Mouse (Mus musculus) small intestine, adult 2 months (tissue): Measurements from ENCODE around the gene Olfr918. TPM values are rescaled to one million over a fixed set of nuclear protein-coding genes. Genes with fewer than 3 reads are reported as not detected.

Experiments
- H3K27ac ChIP-seq: fragments of 200-500 bp; 2 replicates; pipeline ENCODE4 v1.5.1; 2012; ENCODE audit warnings: low read depth, low read length, control low read depth, inconsistent platforms; ENCODE audit not compliant: insufficient read depth
- H3K27me3 ChIP-seq: fragments of 200-500 bp; 2 replicates; pipeline ENCODE4 v1.6.1; 2012; ENCODE audit warnings: mild to moderate bottlenecking, moderate library complexity, low read length, inconsistent platforms; ENCODE audit not compliant: control insufficient read depth, insufficient read depth
- H3K36me3 ChIP-seq: fragments of 200-500 bp; 2 replicates; pipeline ENCODE4 v1.6.1; 2012; ENCODE audit warnings: mild to moderate bottlenecking, low read length, control low read depth, inconsistent platforms; ENCODE audit not compliant: control insufficient read depth, insufficient read depth
- H3K4me1 ChIP-seq: fragments of 200-500 bp; 2 replicates; pipeline ENCODE4 v1.6.1; 2012; ENCODE audit warnings: low read length, inconsistent platforms, mixed read lengths; ENCODE audit not compliant: control insufficient read depth, insufficient read depth, insufficient read length
- H3K4me3 ChIP-seq: fragments of 200-500 bp; 2 replicates; pipeline ENCODE4 v1.5.1; 2012; ENCODE audit warnings: low read depth, mild to moderate bottlenecking, control low read depth, inconsistent platforms, low read length, moderate library complexity
- CTCF ChIP-seq: fragments of 200-500 bp; IDR thresholded peaks from 2 replicates; pipeline ENCODE4 v1.5.1; 2012; ENCODE audit warnings: low read depth, mild to moderate bottlenecking, control low read depth, inconsistent platforms, low read length, moderate library complexity, mixed read lengths; ENCODE audit not compliant: insufficient replicate concordance, insufficient read length; ENCODE audit errors: extremely low read depth
- POLR2A ChIP-seq: fragments of 200-500 bp; IDR thresholded peaks from 2 replicates; pipeline ENCODE4 v1.6.1; 2012; ENCODE audit warnings: low read depth, mild to moderate bottlenecking, control low read depth, inconsistent platforms, low read length, moderate library complexity
- WGBS: fragments of 180-500 bp; shearing (Covaris S2); methylation state at CpG from one replicate; pipeline ENCODE4 v1.1.7; 2018; 5-methylcytosine and 5-hydroxymethylcytosine counted together
- polyA plus RNA-seq: library from polyadenylated mRNA; depleted of rRNA; stranded (reverse); fragments of >200 nt; gene quantifications from 2 replicates; pipeline ENCODE4 v1.2.3, GENCODE M21; 2012; rRNA removed

Gene Olfr918
- polyA plus RNA-seq, 1 experiment, result not detected

DNA sequence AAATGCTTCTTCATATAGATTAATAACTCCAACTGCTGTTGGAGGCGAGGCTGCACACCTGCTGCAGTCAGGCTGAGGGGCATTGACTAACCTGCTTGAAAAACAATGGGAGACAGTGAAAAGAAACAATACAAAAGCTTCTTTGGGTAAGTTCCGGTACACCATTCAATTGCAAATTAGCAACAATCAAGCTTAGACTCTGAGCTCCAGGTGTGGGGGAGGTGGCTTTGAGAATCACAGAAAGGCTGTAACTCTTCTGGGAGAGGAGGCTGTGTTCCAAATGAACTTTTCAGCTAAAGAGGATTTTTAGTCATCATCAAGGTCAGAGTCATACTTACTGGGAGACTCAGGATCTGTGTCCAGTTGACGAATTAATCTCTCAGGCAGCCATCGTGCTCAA is 42.0 kb downstream of the Olfr918 start:
- Histone ChIP-seq H3K36me3 (no peaks in the 10 kb centered on the region), H3K4me3 (no peak overlapping the region), H3K27ac (no peak overlapping the region), H3K4me1 (no peaks in the 10 kb centered on the region), H3K27me3 (no peaks in the 10 kb centered on the region)
- no peak for TF ChIP-seq POLR2A
- TF ChIP-seq CTCF, result no peak
- 76% methylated on average over 4 of the region's 4 CpGs for WGBS

Other genes starting within 250 kb of the Olfr918 start
- gene Olfr901, start 245.1 kb downstream of the Olfr918 start, polyA plus RNA-seq, result not detected in 2 replicates
- gene Olfr902, start 226.9 kb downstream of the Olfr918 start, polyA plus RNA-seq, result not detected in 2 replicates
- not detected in 2 replicates for gene Olfr904, start 211.5 kb downstream of the Olfr918 start, polyA plus RNA-seq
- not detected in 2 replicates for gene Olfr905, start 203.5 kb downstream of the Olfr918 start, polyA plus RNA-seq
- gene Olfr906, start 187.5 kb downstream of the Olfr918 start, polyA plus RNA-seq, result not detected in 2 replicates
- not detected in 2 replicates for gene Olfr907, start 178.8 kb downstream of the Olfr918 start, polyA plus RNA-seq
- gene Olfr911-ps1, start 153.0 kb downstream of the Olfr918 start, polyA plus RNA-seq, result not detected in 2 replicates
- not detected in 2 replicates for gene Olfr910, start 136.8 kb downstream of the Olfr918 start, polyA plus RNA-seq
- not detected in 2 replicates for gene Olfr912, start 94.4 kb downstream of the Olfr918 start, polyA plus RNA-seq
- gene Olfr913, start 81.8 kb downstream of the Olfr918 start, polyA plus RNA-seq, result not detected in 2 replicates
- gene Olfr914, start 69.5 kb downstream of the Olfr918 start, polyA plus RNA-seq, result not detected in 2 replicates
- not detected in 2 replicates for gene Olfr916, start 14.7 kb downstream of the Olfr918 start, polyA plus RNA-seq
- gene Olfr917, start 8.8 kb downstream of the Olfr918 start, polyA plus RNA-seq, result not detected in 2 replicates
- not detected in 2 replicates for gene Olfr919, start 29.1 kb upstream of the Olfr918 start, polyA plus RNA-seq
- 2.9 and 6.3 TPM in 2 replicates for gene Vwa5a, start 43.7 kb upstream of the Olfr918 start, polyA plus RNA-seq
- gene Olfr920, start 77.7 kb upstream of the Olfr918 start, polyA plus RNA-seq, result 0.04 TPM in 1 of 2 replicates, not detected in the other
- not detected in 2 replicates for gene Olfr921, start 98.5 kb upstream of the Olfr918 start, polyA plus RNA-seq
- gene Olfr922, start 140.0 kb upstream of the Olfr918 start, polyA plus RNA-seq, result not detected in 2 replicates
- gene Olfr923, start 151.9 kb upstream of the Olfr918 start, polyA plus RNA-seq, result not detected in 2 replicates
- gene Olfr924, start 169.8 kb upstream of the Olfr918 start, polyA plus RNA-seq, result not detected in 2 replicates
- not detected in 2 replicates for gene Olfr26, start 180.5 kb upstream of the Olfr918 start, polyA plus RNA-seq
- gene Olfr926, start 202.5 kb upstream of the Olfr918 start, polyA plus RNA-seq, result not detected in 2 replicates